ENCODE assay signal across 8 mouse cellular contexts in the genomic region with DNA sequence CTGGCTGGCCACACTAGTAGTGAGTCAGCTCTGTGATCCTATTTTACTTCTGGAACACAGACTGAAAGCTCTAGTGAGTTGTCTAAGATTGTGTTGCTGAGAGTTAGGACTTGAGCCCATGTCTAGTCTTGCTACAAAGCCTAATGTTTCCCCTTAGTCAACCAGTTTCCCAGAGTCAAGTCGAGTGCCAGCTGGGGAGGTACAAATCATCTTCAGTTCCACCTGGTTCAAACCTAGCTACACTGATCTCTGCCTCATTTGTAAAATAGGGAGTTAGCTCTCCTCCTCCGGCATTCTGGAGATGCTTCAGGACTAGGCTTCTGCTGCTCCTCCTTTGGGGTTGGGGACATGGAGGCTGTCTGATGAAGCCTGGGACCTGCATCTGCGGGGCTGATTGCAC. TPM values are rescaled to one million over a fixed set of nuclear protein-coding genes. Genes with fewer than 3 reads are reported as not detected.
A peak's percentile ranks its signal among the peaks of the same experiment; 100 is the strongest.
DNase-seq lines count a peak whose midpoint lies in the region; ATAC-seq and TF ChIP-seq lines count a peak whose summit lies in the region.

No protein-coding gene starts in this region.

- WGBS in lung, embryonic 14.5 days = 39% methylated on average over 3 of the region's 3 CpGs
- WGBS in hindbrain, postnatal 0 days = 59% methylated on average over 3 of the region's 3 CpGs
- 56% methylated on average over 3 of the region's 3 CpGs for WGBS in neural tube, embryonic 13.5 days

- TF ChIP-seq POLR2A in cortical plate, adult 2 months (IDR thresholded peaks at IDR 0.05; ENCODE audit: extremely low read depth, insufficient read depth, low read length) = no peak

- H3K9me3 ChIP-seq in lung, embryonic 14.5 days (ENCODE audit: low read depth, low read length) = no peaks in the 10 kb centered on the region
- H3K9me3 ChIP-seq in hindbrain, postnatal 0 days (ENCODE audit: low read length) = no peaks in the 10 kb centered on the region
- H3K9me3 ChIP-seq in neural tube, embryonic 13.5 days = no peaks in the 10 kb centered on the region

- H3K4me1 ChIP-seq in lung, embryonic 14.5 days (ENCODE audit: insufficient read depth) = peaks cover 9% of the 10 kb centered on the region; the same call in 1 of the 2 replicates
- H3K4me1 ChIP-seq in cortical plate, adult 2 months (ENCODE audit: control insufficient read depth, insufficient read depth, low read length) = peaks cover 2% of the 10 kb centered on the region; the same call in 1 of the 2 replicates
- peaks cover 11% of the 10 kb centered on the region for H3K4me1 ChIP-seq in hindbrain, postnatal 0 days (ENCODE audit: insufficient read depth, low read length)
- H3K4me1 ChIP-seq in neural tube, embryonic 13.5 days (replicated peaks) = peaks cover 45% of the 10 kb centered on the region

- peak overlapping the region; percentile 71 for H3K4me2 ChIP-seq in lung, embryonic 14.5 days
- peak overlapping the region; percentile 80 for H3K4me2 ChIP-seq in hindbrain, postnatal 0 days (ENCODE audit: low read depth, low read length)
- H3K4me2 ChIP-seq in neural tube, embryonic 13.5 days = peak overlapping the region; percentile 78

- no peak for TF ChIP-seq CTCF in lung, embryonic 14.5 days (IDR thresholded peaks at IDR 0.05; ENCODE audit: low read depth)
- TF ChIP-seq CTCF in cortical plate, adult 2 months (IDR thresholded peaks at IDR 0.05; ENCODE audit: extremely low read depth, insufficient read depth, low read length) = no peak
- no peak for TF ChIP-seq CTCF in hindbrain, postnatal 0 days (IDR thresholded peaks at IDR 0.05; ENCODE audit: low read depth)

- H3K9ac ChIP-seq in lung, embryonic 14.5 days = peak overlapping the region; percentile 70
- H3K9ac ChIP-seq in hindbrain, postnatal 0 days (replicated peaks; ENCODE audit: low read length) = peak overlapping the region; percentile 92
- H3K9ac ChIP-seq in neural tube, embryonic 13.5 days = peak overlapping the region; percentile 98

- no peak for ATAC-seq in lung, embryonic 14.5 days (ENCODE audit: insufficient read depth)
- ATAC-seq in hindbrain, postnatal 0 days = no peak
- no peak for ATAC-seq in neural tube, embryonic 13.5 days (ENCODE audit: low read depth)

- peak overlapping the region; percentile 94 for H3K4me3 ChIP-seq in lung, embryonic 14.5 days (ENCODE audit: low read depth, low read length)
- H3K4me3 ChIP-seq in cortical plate, adult 2 months (ENCODE audit: insufficient read depth, low read length) = peak overlapping the region; percentile 82; the same call in 1 of the 2 replicates
- peak overlapping the region; percentile 98; the same call in 1 of the 2 replicates for H3K4me3 ChIP-seq in hindbrain, postnatal 0 days (ENCODE audit: low read length)
- peak overlapping the region; percentile 99 for H3K4me3 ChIP-seq in neural tube, embryonic 13.5 days

- DNase-seq in lung, embryonic 14.5 days = no peak
- no peak for DNase-seq in lung, postnatal 4 days
- no peak for DNase-seq in hindbrain, postnatal 0 days (ENCODE audit: low spot score)
- no peak for DNase-seq in adrenal gland, adult 2 months
- no peak for DNase-seq in testis, postnatal 14 days (ENCODE audit: low spot score)
- DNase-seq in spleen, postnatal 14 days (ENCODE audit: low spot score in 2 of 2) = no peak

- H3K27me3 ChIP-seq in lung, embryonic 14.5 days (ENCODE audit: insufficient read depth, low read length) = no peaks in the 10 kb centered on the region
- H3K27me3 ChIP-seq in hindbrain, postnatal 0 days (ENCODE audit: insufficient read depth, low read length) = no peaks in the 10 kb centered on the region
- H3K27me3 ChIP-seq in neural tube, embryonic 13.5 days = no peaks in the 10 kb centered on the region

- H3K27ac ChIP-seq in lung, embryonic 14.5 days (ENCODE audit: low read depth) = peak overlapping the region; percentile 92
- H3K27ac ChIP-seq in cortical plate, adult 2 months (ENCODE audit: insufficient read depth, low read length) = no peak overlapping the region; the same call in 1 of the 2 replicates
- peak overlapping the region; percentile 93 for H3K27ac ChIP-seq in hindbrain, postnatal 0 days
- H3K27ac ChIP-seq in neural tube, embryonic 13.5 days (replicated peaks) = peak overlapping the region; percentile 95

- H3K36me3 ChIP-seq in lung, embryonic 14.5 days (ENCODE audit: insufficient read depth) = peaks cover 31% of the 10 kb centered on the region
- H3K36me3 ChIP-seq in hindbrain, postnatal 0 days (ENCODE audit: insufficient read depth, low read length) = peaks cover 27% of the 10 kb centered on the region
- H3K36me3 ChIP-seq in neural tube, embryonic 13.5 days = peaks cover 32% of the 10 kb centered on the region

RNA-seq across cellular contexts. Expression of a gene that starts 0.6 kb away (rescaled TPM):
- polyA plus RNA-seq in lung, embryonic 14.5 days (2014; fragmentation: Nextera tagmentation; extraction: Ambion mirVana) = 373 and 396 TPM in 2 replicates
- 120 and 123 TPM in 2 replicates for polyA plus RNA-seq in cortical plate, adult 2 months (2012; rRNA removed)
- total RNA-seq in hindbrain, postnatal 0 days (2014; rRNA removed) = 274 and 288 TPM in 2 replicates
- 144 and 146 TPM in 2 replicates for polyA plus RNA-seq in hindbrain, postnatal 0 days (2015; fragmentation: Nextera tagmentation; extraction: Ambion mirVana)
- 245 and 271 TPM in 2 replicates for polyA plus RNA-seq in neural tube, embryonic 13.5 days (2015; fragmentation: Nextera tagmentation; extraction: Ambion mirVana)
- 100 to 1,000 TPM; 255 to 264 TPM for total RNA-seq in adrenal gland, adult 2 months (2021)
- polyA plus RNA-seq in adrenal gland, adult 2 months (2012; rRNA removed) = 64.9 and 105 TPM in 2 replicates

RNA-seq across cellular contexts. Expression of a gene that starts 0.9 kb away (rescaled TPM):
- 19.2 and 19.4 TPM in 2 replicates for polyA plus RNA-seq in lung, embryonic 14.5 days (2014; fragmentation: Nextera tagmentation; extraction: Ambion mirVana)
- polyA plus RNA-seq in cortical plate, adult 2 months (2012; rRNA removed) = 16.4 and 17.3 TPM in 2 replicates
- 10.3 and 18.2 TPM in 2 replicates for total RNA-seq in hindbrain, postnatal 0 days (2014; rRNA removed)
- polyA plus RNA-seq in hindbrain, postnatal 0 days (2015; fragmentation: Nextera tagmentation; extraction: Ambion mirVana) = 18.4 TPM in 2 replicates
- 24.8 and 25.7 TPM in 2 replicates for polyA plus RNA-seq in neural tube, embryonic 13.5 days (2015; fragmentation: Nextera tagmentation; extraction: Ambion mirVana)
- total RNA-seq in adrenal gland, adult 2 months (2021) = 10 to 100 TPM; 17.2 to 20.9 TPM
- polyA plus RNA-seq in adrenal gland, adult 2 months (2012; rRNA removed) = 11.2 and 12.6 TPM in 2 replicates

RNA-seq across cellular contexts. Expression of a gene that starts 27.4 kb away (rescaled TPM):
- 42.2 and 44.8 TPM in 2 replicates for polyA plus RNA-seq in lung, embryonic 14.5 days (2014; fragmentation: Nextera tagmentation; extraction: Ambion mirVana)
- 19.1 and 20.1 TPM in 2 replicates for polyA plus RNA-seq in cortical plate, adult 2 months (2012; rRNA removed)
- total RNA-seq in hindbrain, postnatal 0 days (2014; rRNA removed) = 15.1 and 16.6 TPM in 2 replicates
- 34.6 and 35.7 TPM in 2 replicates for polyA plus RNA-seq in hindbrain, postnatal 0 days (2015; fragmentation: Nextera tagmentation; extraction: Ambion mirVana)
- 34.8 and 38.2 TPM in 2 replicates for polyA plus RNA-seq in neural tube, embryonic 13.5 days (2015; fragmentation: Nextera tagmentation; extraction: Ambion mirVana)
- 1 to 10 TPM; 7.0 to 9.8 TPM for total RNA-seq in adrenal gland, adult 2 months (2021)
- polyA plus RNA-seq in adrenal gland, adult 2 months (2012; rRNA removed) = 7.1 and 9.0 TPM in 2 replicates

RNA-seq across cellular contexts. Expression of a gene that starts 27.6 kb away (rescaled TPM):
- 18.0 and 19.2 TPM in 2 replicates for polyA plus RNA-seq in lung, embryonic 14.5 days (2014; fragmentation: Nextera tagmentation; extraction: Ambion mirVana)
- polyA plus RNA-seq in cortical plate, adult 2 months (2012; rRNA removed) = 15.1 and 15.5 TPM in 2 replicates
- 18.0 TPM in 2 replicates for total RNA-seq in hindbrain, postnatal 0 days (2014; rRNA removed)
- 15.6 and 16.6 TPM in 2 replicates for polyA plus RNA-seq in hindbrain, postnatal 0 days (2015; fragmentation: Nextera tagmentation; extraction: Ambion mirVana)
- 17.7 and 18.0 TPM in 2 replicates for polyA plus RNA-seq in neural tube, embryonic 13.5 days (2015; fragmentation: Nextera tagmentation; extraction: Ambion mirVana)
- total RNA-seq in adrenal gland, adult 2 months (2021) = 10 to 100 TPM; 14.7 to 24.6 TPM
- polyA plus RNA-seq in adrenal gland, adult 2 months (2012; rRNA removed) = 34.1 and 37.2 TPM in 2 replicates

RNA-seq across cellular contexts. Expression of a gene that starts 29.5 kb away (rescaled TPM):
- 0.65 and 1.3 TPM in 2 replicates for polyA plus RNA-seq in lung, embryonic 14.5 days (2014; fragmentation: Nextera tagmentation; extraction: Ambion mirVana)
- 0.68 and 0.81 TPM in 2 replicates for polyA plus RNA-seq in cortical plate, adult 2 months (2012; rRNA removed)
- 1.3 and 7.0 TPM in 2 replicates for total RNA-seq in hindbrain, postnatal 0 days (2014; rRNA removed)
- polyA plus RNA-seq in hindbrain, postnatal 0 days (2015; fragmentation: Nextera tagmentation; extraction: Ambion mirVana) = 1.5 and 1.7 TPM in 2 replicates
- polyA plus RNA-seq in neural tube, embryonic 13.5 days (2015; fragmentation: Nextera tagmentation; extraction: Ambion mirVana) = 0.22 and 0.74 TPM in 2 replicates
- under 1 TPM; 0.17 to 0.79 TPM for total RNA-seq in adrenal gland, adult 2 months (2021)
- 0.18 and 0.26 TPM in 2 replicates for polyA plus RNA-seq in adrenal gland, adult 2 months (2012; rRNA removed)
